Mouse (Mus musculus) kidney, postnatal 36 days (tissue): Measurements from ENCODE around the gene Krtap2-4.

Experiments used
- DNase-seq, 2 experiments: peaks; one replicate each; pipeline ENCODE4 v3.0.0; 2021 to 2022; ENCODE audit warnings: mixed read lengths in 2 of 2

The Krtap2-4 gene

GRCm38 (mm10) chr11:99581564-99581963 lies 33.1 kb downstream of the Krtap2-4 start:
- DNase-seq: no peak

GRCm38 (mm10) chr11:99581051-99581450 lies 33.6 kb downstream of the Krtap2-4 start:
- DNase-seq: no peak

GRCm38 (mm10) chr11:99580636-99581035 lies 34.0 kb downstream of the Krtap2-4 start, which contains the start of gene Krtap1-5:
Gene Krtap1-5 (minus strand): TSS chr11:99581016.
- DNase-seq: no peak

- peak; percentile 46 to 80 for DNase-seq
Observed at GRCm38 (mm10) chr11:99574106-99574505, 40.5 kb downstream of the Krtap2-4 start.

- no peak for DNase-seq
Observed at GRCm38 (mm10) chr11:99573164-99573563, 41.5 kb downstream of the Krtap2-4 start.

- DNase-seq: no peak
Observed at GRCm38 (mm10) chr11:99566530-99566929, 48.1 kb downstream of the Krtap2-4 start, which contains the start of gene Krtap3-1. Gene Krtap3-1 (minus strand): TSS chr11:99566630.
